Mouse (Mus musculus) forebrain, embryonic 14.5 days (tissue): ENCODE results near the gene Gpr174. TPM values are rescaled to one million over a fixed set of nuclear protein-coding genes. Genes with fewer than 3 reads are reported as not detected.
"Not testable (repeated sequence)": the region's sequence is repeated elsewhere in the genome, so short reads cannot be mapped to it uniquely, and the experiment has no call there.

Experiments used
- ATAC-seq: fragments of 200-750 bp; cut with Nextera tagmentation; 2 replicates; pipeline ENCODE4 v1.8.0; 2017; ENCODE audit warnings: mild to moderate bottlenecking, moderate library complexity
- DNase-seq: peaks from one replicate; pipeline ENCODE4 v3.0.0-alpha.2; 2015; ENCODE audit warnings: low spot score
- H3K27ac ChIP-seq: fragments of 300-500 bp; sonication (generic); 2 replicates; pipeline ENCODE4 v1.5.1; 2014; ENCODE audit warnings: low read depth, mild to moderate bottlenecking, control low read depth, low read length, moderate library complexity
- H3K27me3 ChIP-seq: fragments of 300-500 bp; sonication (generic); replicated peaks from 2 replicates; pipeline ENCODE4 v1.6.1; 2014; ENCODE audit warnings: low read length, control low read depth, mixed read lengths; ENCODE audit not compliant: control insufficient read depth, insufficient read depth
- H3K36me3 ChIP-seq: fragments of 300-500 bp; sonication (generic); 2 replicates; pipeline ENCODE4 v1.6.1; 2014; ENCODE audit warnings: low read length, control low read depth; ENCODE audit not compliant: control insufficient read depth, insufficient read depth
- H3K4me1 ChIP-seq: fragments of 300-500 bp; sonication (generic); 2 replicates; pipeline ENCODE4 v1.6.1; 2014; ENCODE audit warnings: antibody characterized with exemption, low read length, control low read depth; ENCODE audit not compliant: control insufficient read depth, insufficient read depth
- H3K4me2 ChIP-seq: fragments of 300-500 bp; sonication (generic); 2 replicates; pipeline ENCODE4 v1.6.1; 2014; ENCODE audit warnings: mild to moderate bottlenecking, control low read depth, low read length
- H3K4me3 ChIP-seq: fragments of 300-500 bp; sonication (generic); 2 replicates; pipeline ENCODE4 v1.5.1; 2014; ENCODE audit warnings: low read depth, low read length, control low read depth
- H3K9ac ChIP-seq: fragments of 300-500 bp; sonication (generic); 2 replicates; pipeline ENCODE4 v1.6.1; 2014; ENCODE audit warnings: mild to moderate bottlenecking, low read length, control low read depth, moderate library complexity
- H3K9me3 ChIP-seq: fragments of 300-500 bp; sonication (generic); replicated peaks from 2 replicates; pipeline ENCODE4 v1.6.1; 2016; ENCODE audit warnings: low read length, control low read depth, mixed read lengths; ENCODE audit not compliant: control insufficient read depth
- WGBS: fragments of 180-500 bp; shearing (Covaris S2); extraction: QIAGEN DNeasy Blood & Tissue Kit; methylation state at CpG from one replicate; pipeline ENCODE4 v1.1.7; 2014; 5-methylcytosine and 5-hydroxymethylcytosine counted together
- polyA plus RNA-seq: library from polyadenylated mRNA; unstranded; fragments of >200 nt; fragmentation: Nextera tagmentation; extraction: Ambion mirVana; gene quantifications from 2 replicates; pipeline ENCODE4 v1.2.1, GENCODE M21; 2014

The Gpr174 gene
- polyA plus RNA-seq, 1 experiment from 2014 or later: 0.17 TPM

- no peak overlapping the region for H3K9ac ChIP-seq
- ATAC-seq (no peak), DNase-seq (no peak)
- H3K4me1 ChIP-seq: no peaks in the 10 kb centered on the region
- H3K27me3 ChIP-seq: no peaks in the 10 kb centered on the region
- no peak overlapping the region for H3K4me3 ChIP-seq
- WGBS: 77% methylated on average over 4 of the region's 4 CpGs
- no peaks in the 10 kb centered on the region for H3K9me3 ChIP-seq
- no peak overlapping the region for H3K27ac ChIP-seq
- H3K36me3 ChIP-seq: no peaks in the 10 kb centered on the region
- no peak overlapping the region for H3K4me2 ChIP-seq
These were observed 28.5 kb downstream of the Gpr174 start for GRCm38 (mm10) chrX:107284211-107284610.

- not testable (repeated sequence) for H3K9me3 ChIP-seq, ATAC-seq, H3K27ac ChIP-seq, H3K4me2 ChIP-seq, H3K4me3 ChIP-seq, H3K27me3 ChIP-seq, H3K9ac ChIP-seq, DNase-seq, H3K36me3 ChIP-seq, H3K4me1 ChIP-seq
- 86% methylated on average over 6 of the region's 6 CpGs for WGBS
These were observed 42.2 kb downstream of the Gpr174 start for GRCm38 (mm10) chrX:107297861-107298260.

GRCm38 (mm10) chrX:107298761-107299160 is 43.1 kb downstream of the Gpr174 start:
- Histone ChIP-seq H3K9ac (no peak overlapping the region), H3K4me1 (no peaks in the 10 kb centered on the region), H3K4me3 (no peak overlapping the region), H3K27ac (no peak overlapping the region), H3K9me3 (no peaks in the 10 kb centered on the region), H3K4me2 (no peak overlapping the region), H3K36me3 (no peaks in the 10 kb centered on the region), H3K27me3 (no peaks in the 10 kb centered on the region)
- DNase-seq (no peak), ATAC-seq (no peak)

GRCm38 (mm10) chrX:107306492-107306891 is 50.8 kb downstream of the Gpr174 start:
- ATAC-seq: no peak
- Histone ChIP-seq H3K4me2 (no peak overlapping the region), H3K36me3 (no peaks in the 10 kb centered on the region), H3K4me1 (no peaks in the 10 kb centered on the region), H3K9ac (no peak overlapping the region), H3K27ac (no peak overlapping the region), H3K9me3 (no peaks in the 10 kb centered on the region), H3K27me3 (no peaks in the 10 kb centered on the region), H3K4me3 (no peak overlapping the region)
- DNase-seq: no peak

GRCm38 (mm10) chrX:107312533-107312932 is 56.9 kb downstream of the Gpr174 start:
- ATAC-seq (no peak), DNase-seq (no peak)
- no peak overlapping the region for H3K27ac ChIP-seq
- no peak overlapping the region for H3K4me2 ChIP-seq
- 70% methylated on average over 5 of the region's 5 CpGs for WGBS
- no peak overlapping the region for H3K9ac ChIP-seq
- no peak overlapping the region for H3K4me3 ChIP-seq
- H3K36me3 ChIP-seq: no peaks in the 10 kb centered on the region
- H3K4me1 ChIP-seq: no peaks in the 10 kb centered on the region
- no peaks in the 10 kb centered on the region for H3K9me3 ChIP-seq
- H3K27me3 ChIP-seq: no peaks in the 10 kb centered on the region

- H3K36me3 ChIP-seq: no peaks in the 10 kb centered on the region
- no peak overlapping the region for H3K27ac ChIP-seq
- DNase-seq (no peak), ATAC-seq (no peak)
- H3K9ac ChIP-seq: no peak overlapping the region
- 92% methylated on average over 8 of the region's 8 CpGs for WGBS
- no peaks in the 10 kb centered on the region for H3K9me3 ChIP-seq
- no peak overlapping the region for H3K4me3 ChIP-seq
- no peaks in the 10 kb centered on the region for H3K27me3 ChIP-seq
- no peak overlapping the region for H3K4me2 ChIP-seq
- H3K4me1 ChIP-seq: no peaks in the 10 kb centered on the region
These were observed 70.2 kb downstream of the Gpr174 start for GRCm38 (mm10) chrX:107325697-107326381.

GRCm38 (mm10) chrX:107329849-107330248 is 74.2 kb downstream of the Gpr174 start:
- H3K9me3 ChIP-seq: no peaks in the 10 kb centered on the region
- no peak overlapping the region for H3K4me3 ChIP-seq
- no peaks in the 10 kb centered on the region for H3K27me3 ChIP-seq
- no peak for ATAC-seq
- no peak for DNase-seq
- 80% methylated on average over 3 of the region's 3 CpGs for WGBS
- no peak overlapping the region for H3K9ac ChIP-seq
- H3K4me1 ChIP-seq: no peaks in the 10 kb centered on the region
- no peak overlapping the region for H3K27ac ChIP-seq
- H3K36me3 ChIP-seq: no peaks in the 10 kb centered on the region
- no peak overlapping the region for H3K4me2 ChIP-seq

- H3K27ac ChIP-seq: no peak overlapping the region
- DNase-seq (no peak), ATAC-seq (no peak)
- no peak overlapping the region for H3K4me2 ChIP-seq
- no peak overlapping the region for H3K9ac ChIP-seq
- H3K27me3 ChIP-seq: no peaks in the 10 kb centered on the region
- no peaks in the 10 kb centered on the region for H3K36me3 ChIP-seq
- no peaks in the 10 kb centered on the region for H3K9me3 ChIP-seq
- WGBS: 90% methylated on average over 1 of the region's 1 CpGs
- no peaks in the 10 kb centered on the region for H3K4me1 ChIP-seq
- H3K4me3 ChIP-seq: no peak overlapping the region
These were observed 80.9 kb downstream of the Gpr174 start for GRCm38 (mm10) chrX:107336609-107337008.

- Histone ChIP-seq H3K4me2 (no peak overlapping the region), H3K27ac (no peak overlapping the region), H3K4me3 (no peak overlapping the region), H3K9me3 (no peaks in the 10 kb centered on the region), H3K36me3 (no peaks in the 10 kb centered on the region), H3K27me3 (no peaks in the 10 kb centered on the region), H3K9ac (no peak overlapping the region), H3K4me1 (no peaks in the 10 kb centered on the region)
- DNase-seq: no peak
- WGBS: 53% methylated on average over 3 of the region's 3 CpGs
- ATAC-seq: no peak
These were observed 86.3 kb downstream of the Gpr174 start for GRCm38 (mm10) chrX:107341980-107342379.
